Mouse (Mus musculus): ENCODE results near the gene Prr12.
A peak's percentile ranks its signal among the peaks of the same experiment; 100 is the strongest.

Gene Prr12

DNA sequence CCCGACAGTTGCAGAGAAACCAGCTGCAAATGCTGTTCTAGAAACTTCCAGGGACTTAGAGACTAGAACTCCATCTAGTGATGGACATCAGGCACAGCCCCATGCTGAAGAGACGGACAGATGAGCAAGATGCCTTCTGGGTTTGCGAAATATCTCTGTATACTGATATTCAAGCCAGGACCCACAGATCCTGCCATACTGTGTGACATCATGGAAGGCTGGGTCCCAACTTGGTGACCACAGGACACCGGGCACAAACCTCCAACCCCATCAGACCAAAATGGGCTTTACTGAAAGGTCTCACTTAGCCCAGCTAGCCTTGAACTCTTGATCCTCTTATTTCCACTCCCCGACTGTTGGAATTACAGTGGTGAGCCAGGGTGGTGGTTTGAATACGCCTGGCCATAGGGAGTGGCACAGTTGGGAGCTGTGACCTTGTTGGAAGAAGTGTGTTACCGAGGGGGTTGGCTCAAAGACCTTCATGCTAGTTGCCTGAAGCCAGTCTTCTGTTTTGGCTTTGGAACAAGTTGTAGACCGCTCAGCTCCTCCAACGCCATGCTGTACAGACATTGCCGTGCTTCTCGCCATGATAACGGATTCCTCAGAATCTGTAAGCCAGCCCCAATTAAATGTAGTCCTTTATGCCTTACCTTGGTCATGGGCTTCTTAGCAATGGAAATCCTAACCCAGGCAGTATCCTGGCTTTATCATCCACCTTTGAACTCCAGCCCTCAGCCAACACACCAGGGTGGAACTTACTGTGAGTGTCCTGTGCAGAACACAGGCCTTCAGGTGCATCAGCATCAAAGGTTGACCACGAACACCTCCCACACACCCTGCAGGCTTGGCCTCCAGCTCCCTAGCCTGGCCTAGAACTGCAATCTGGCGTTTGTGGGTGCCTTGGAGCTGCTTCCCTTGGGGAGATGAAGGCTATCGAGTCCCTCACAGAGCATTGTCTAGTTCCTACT is 28.1 kb downstream of the Prr12 start:
- no peak for DNase-seq (ENCODE audit: low read depth)

DNA sequence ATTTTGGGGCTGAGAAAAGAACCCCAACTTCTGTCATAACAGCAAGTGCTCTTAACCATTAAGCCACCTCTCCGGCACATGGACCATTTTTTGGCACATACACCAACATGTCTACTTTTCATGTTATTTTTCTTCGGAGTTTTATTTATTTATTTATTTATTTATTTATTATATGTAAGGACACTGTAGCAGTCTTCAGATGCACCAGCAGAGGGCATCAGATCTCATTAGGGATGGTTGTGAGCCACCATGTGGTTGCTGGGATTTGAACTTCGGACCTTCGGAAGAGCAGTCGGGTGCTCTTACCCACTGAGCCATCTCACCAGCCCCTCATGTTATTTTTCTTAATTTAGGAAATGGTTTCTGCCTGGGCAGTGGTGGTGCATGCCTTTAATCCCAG is 29.0 kb downstream of the Prr12 start:
- peak; percentile 32 for DNase-seq (ENCODE audit: low read depth)

DNA sequence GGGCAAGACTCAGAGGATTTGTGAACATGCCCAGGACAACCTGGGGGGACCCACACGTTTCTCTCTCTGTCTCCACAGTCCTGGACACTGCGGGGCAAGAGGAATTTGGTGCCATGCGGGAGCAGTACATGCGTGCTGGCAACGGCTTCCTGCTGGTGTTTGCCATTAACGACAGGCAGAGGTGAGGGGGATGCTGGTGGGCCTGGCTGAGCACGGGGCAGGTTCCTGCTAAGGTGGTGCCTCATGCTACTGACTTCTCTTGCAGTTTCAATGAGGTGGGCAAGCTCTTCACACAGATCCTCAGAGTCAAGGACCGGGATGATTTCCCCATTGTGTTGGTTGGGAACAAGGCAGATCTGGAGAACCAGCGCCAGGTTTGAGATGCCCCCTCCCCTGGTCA is 32.5 kb downstream of the Prr12 start:
- no peak for DNase-seq (ENCODE audit: low read depth)

DNA sequence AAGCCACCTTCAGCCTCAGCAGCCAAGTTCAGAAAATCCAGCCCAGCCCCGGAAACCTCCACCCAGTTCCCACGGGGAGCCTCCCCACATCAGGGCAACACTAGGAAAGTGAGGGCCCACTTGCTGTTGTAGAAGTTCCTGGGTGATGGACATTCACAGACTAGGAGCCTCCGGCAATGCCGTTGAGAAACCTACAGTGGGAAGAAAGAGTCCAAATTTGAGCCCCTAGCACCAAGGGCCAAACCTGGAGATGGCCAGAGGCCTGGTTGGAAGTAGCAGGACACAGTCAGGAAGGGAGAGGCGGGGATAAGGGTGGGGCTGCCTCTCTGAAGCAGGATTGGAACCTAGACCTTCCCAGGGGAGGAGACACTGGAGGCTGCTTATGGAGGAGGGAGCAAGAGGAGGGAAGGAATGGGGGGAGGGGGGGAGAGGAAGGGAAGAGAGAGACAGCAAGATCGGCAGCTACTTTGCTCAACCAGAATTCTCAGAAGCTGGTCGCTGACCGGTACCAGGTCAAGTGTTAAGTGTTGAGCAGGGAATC is 33.6 kb downstream of the Prr12 start:
- DNase-seq (ENCODE audit: low read depth), result no peak

DNA sequence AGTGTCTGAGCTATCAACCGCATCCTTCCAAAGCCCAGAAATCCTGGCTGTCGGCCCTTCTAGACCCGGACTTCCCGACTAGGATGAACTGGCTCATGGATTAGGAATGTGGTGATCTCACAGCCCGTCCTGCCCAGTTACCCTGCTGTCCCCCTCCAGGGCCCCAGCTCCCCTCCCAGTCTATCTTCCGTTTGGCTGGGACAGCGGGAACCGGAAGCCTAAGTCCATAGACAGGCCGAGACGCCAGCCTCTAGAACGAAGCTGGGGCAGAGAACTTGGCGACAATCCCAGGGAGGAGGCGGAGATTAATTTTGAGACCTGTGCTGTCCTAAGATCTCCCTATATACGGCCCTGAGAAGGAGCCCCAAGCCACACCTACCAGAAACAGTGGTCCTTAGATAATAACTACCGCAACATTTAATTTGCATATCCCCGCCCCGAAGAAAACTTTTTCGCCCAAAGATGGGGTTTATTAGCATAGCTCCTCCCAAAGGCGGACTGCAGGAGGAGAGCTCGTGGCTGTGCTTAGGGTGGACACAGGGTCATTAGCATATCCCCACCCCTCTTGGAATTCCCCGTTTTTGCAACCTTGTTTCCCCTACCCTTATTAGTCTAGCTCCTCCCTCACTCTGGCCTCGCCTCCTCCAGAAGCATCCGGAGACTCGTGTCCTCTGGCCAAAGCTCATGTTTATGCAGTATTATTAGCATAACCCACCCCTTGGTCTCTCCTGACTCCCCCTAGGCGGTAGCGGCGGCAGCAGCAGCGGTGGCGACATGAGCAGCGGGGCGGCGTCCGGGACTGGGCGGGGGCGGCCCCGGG is 35.2 kb downstream of the Prr12 start, which contains the start of gene Rras:
Rras (plus strand) TSS at position 720 of the 820 bp plus-strand sequence.
- peak; percentile 97 for DNase-seq (ENCODE audit: low read depth)

DNA sequence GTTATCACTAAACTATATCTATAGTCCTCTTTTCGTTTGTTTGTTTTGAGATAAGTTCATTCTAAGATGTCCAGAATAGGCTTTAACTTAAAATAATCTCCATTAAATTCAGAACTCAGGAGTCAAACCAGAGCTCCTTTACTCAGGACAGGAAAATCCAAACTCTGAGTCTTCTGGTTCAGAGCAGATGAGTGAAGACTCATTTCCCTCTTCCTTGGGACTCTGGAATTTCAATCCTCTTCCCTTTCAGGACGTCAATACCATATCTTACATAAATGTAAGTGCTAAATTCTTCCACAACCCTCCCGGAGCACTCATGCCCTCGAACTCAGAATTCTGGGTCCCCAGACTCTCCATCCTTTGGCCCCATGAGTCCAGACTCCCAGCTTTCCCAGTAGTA is 35.9 kb downstream of the Prr12 start:
- peak; percentile 55 for DNase-seq (ENCODE audit: low read depth)

DNA sequence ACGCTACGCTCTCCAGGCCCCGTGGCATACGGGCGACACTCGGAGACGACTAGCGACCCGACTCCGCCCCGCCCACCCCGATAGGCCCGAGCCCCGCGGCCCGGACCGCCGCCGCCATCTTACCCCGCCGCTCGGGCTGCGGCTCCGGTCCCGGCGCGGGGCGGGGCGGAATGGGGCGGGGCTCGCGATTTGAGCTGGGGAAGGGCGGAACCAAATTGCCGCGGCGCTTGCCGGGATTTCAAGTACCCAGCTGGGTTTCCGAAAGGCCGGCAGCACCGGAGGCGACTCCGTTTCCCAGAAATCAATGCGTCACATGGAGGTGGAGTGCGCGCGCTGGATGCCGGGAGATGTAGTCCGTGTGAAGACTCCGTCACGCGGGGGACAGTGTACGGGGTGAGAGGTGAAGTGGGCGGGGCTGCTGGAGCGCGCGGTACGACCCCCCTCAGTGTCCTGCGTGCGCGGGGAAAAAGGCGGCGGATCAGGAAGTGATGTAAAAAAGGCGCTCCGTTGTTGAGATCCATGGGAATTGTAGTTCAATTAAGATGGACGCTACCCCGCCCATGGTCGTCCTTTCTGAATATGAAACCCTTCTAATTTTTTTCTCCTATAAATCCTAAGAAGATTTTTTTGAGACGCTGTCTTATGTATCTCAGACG is 36.6 kb downstream of the Prr12 start, which contains the start of gene Scaf1:
Scaf1 (minus strand) TSS at position 407 of the 656 bp plus-strand sequence.
- peak; percentile 99 for DNase-seq (ENCODE audit: low read depth)

DNA sequence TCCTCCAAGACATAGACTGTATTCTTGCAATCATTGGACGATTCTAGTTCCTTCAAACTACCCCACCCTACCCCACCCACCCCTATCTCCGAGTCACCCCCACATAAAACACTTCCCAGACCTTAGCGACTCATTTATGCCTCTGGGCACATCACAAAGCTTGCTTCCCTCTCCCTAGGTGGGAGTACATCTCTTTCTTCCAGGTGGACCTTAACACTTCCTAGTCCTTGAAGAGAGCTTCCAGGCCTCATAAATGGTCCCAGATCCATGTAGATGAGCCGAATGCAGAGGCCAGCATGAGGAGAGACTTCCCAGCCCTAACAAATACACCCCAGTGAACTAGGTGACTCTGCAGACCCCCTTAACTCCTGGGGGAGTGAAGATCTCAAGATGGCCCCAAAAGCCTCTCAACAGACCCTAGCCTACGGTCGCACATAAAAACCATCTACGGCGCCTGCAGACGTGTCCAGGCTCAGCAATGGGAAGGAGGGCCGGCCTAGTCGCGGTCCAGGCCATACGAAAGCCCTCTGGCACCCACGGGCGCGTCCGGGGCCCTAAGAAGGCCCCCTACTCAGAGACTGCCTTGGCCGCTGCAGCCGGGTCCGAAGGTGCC is 37.2 kb downstream of the Prr12 start:
- no peak for DNase-seq (ENCODE audit: low read depth)

DNA sequence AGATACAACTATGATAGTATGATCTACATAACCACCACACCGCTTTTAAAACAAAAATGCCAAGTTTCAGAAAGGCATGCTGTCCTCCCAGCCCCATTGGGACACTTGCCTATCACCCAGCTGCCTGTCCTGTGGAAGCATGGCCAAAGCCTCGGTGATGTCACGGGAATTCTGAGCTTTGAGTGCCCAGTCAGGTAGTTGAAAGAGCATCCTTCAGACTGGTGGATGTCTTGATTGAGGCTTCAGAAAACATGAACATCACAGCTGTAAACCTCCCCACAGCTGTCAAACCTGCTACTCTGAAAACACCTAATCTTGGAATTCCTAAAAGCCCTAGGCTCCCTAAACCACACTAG is 38.6 kb downstream of the Prr12 start:
- DNase-seq (ENCODE audit: low read depth), result no peak

DNA sequence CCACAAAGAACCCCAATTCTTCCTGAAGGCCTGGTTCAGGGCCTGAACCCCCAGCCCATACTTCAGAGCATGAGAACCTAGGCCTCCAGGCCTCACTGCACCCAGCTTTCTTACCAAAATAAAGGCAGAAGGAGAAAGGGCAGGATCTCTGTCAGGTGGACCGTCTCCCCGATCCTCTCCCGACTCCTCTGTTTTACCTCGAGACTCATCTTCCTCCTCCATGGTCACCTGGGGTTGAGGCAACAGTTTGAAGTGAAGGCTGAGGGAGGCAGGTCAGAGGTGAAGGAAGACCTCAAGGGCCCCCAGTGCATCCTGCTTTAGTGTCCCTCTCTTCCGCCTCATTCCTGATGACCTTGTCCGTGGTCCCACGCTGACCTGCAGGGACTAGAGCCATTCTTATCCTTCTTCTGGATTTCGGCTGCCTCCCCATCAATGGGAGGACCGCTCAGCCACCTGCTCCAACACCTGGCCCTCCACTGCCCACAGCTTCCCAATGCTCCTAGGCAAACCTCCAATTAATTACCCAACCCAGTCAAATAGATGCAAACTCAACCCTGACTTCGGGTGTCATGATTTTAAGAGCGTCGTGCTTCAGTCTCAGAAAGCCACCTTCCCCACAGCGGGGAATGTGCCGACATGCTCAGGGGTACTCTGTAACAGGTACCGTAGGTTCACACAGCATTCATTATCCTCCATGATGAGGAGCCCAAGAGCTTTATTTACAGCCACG is 39.1 kb downstream of the Prr12 start:
- DNase-seq (ENCODE audit: low read depth), result no peak

DNA sequence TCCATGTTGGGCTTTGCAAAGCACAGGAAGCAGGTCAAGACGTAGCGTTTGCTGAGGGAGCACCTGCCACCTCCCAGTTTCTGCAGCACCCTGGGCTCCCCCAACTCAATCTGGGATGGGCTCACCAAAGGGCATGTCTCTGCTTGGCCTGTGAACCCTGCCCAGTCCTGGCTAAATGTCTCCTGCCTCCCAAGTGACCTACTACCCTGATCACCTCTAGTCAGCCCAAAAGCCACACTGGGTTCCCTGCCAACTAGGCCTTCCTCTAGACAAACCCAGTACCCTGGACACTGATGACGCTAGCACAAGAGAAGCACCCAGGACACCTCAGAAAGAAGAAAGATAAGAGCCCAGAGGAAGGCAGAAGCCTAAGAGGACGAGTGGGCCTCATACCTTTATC is 39.9 kb downstream of the Prr12 start:
- DNase-seq (ENCODE audit: low read depth), result no peak

DNA sequence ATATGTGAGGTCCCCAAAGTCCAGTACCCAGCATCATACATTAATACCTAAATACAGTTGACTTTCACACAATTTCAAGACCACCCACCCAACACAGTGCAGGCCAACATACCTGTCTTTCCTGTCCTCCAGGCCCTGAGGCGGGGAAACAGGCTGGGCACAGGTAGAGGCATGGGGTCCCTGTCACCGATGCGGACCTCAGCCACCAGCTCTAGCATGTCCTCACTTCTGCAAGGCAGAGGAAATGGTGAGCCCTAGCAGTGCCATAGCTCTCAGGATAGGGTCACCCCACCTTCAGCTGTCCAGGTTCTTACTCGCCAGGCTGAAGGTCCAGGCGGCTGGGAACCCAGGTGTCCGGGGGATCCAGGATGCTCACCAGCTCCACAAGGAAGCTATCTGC is 40.7 kb downstream of the Prr12 start:
- DNase-seq (ENCODE audit: low read depth), result no peak

DNA sequence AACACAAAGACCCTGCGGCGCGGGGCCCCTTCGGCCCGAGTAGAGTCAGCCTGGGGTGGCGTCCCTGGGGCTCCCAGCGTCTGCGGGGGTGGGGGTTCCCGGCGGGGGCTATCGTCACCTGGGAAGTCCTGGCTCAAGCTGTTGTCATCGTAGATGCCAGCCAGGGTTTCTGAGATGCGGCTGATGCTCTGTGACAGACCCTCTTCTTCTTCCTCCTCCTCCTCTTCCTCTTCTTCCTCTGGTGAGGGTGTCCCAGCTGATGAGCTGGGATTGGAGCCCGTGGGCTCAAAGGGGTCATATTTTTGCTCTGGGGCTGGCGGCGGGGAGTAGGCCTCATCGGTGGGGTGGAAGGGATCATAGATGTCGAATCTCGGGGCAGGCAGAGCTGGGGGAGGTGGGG is 44.3 kb downstream of the Prr12 start:
- no peak for DNase-seq (ENCODE audit: low read depth)

DNA sequence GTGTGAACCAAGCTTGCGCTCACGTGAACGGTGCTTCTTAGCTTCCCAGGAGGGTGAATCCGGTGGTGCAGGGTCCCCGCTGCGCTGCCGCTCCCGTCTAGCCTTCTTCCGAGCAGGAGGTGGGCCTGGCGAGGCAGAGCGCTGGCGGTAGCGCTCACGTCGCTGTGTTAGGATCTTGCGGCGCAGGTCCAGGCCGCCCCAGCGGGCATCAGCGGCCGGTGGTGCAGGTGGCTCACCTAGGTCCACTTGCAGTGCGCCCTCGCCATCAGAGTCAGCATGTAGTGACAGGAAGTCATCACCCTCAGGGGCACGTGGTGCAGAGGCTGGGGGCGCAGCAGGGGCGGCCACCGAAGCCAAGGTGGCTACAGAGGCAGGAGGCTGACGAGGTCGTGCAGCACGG is 44.8 kb downstream of the Prr12 start:
- DNase-seq (ENCODE audit: low read depth), result no peak

DNA sequence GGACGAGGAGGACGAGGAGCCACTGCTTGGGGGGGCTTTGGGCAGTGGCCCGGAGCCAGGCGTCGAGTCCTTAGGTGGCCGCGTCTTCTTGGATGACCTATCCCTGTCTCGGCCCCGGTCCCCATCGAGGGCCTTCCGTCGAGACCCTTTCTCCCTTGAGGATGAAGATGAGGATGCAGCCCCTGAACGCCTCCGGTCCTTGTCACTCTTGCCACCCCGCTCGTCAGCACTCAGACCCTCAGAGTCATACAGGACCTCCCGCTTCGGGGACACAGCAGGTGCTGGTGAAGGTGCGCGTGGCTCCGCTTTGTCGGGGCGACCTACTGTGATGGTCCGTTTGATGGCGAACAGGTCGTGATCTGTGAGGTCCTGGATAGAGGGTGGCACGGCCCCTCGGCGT is 45.5 kb downstream of the Prr12 start:
- DNase-seq (ENCODE audit: low read depth), result no peak

DNA sequence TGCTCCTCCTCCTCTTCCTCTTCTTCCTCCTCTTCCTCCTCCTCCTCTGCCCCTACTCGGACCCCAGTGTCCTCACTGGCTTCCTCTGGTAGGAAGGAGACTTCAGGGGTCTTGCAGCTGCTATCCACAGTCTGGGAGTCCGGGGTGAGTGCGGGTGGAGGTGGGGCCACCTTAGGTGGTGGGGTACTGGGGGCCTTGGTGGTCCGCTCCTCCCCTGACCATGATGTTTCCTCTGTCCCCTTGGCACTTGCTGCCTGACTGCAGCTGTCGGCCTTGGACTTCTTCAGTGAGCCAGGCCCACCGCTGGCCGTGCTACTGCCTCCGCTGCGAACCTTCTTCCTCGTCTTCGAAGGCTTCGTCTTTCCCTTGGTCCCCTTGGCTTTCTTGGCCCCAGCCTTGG is 46.2 kb downstream of the Prr12 start:
- no peak for DNase-seq (ENCODE audit: low read depth)

DNA sequence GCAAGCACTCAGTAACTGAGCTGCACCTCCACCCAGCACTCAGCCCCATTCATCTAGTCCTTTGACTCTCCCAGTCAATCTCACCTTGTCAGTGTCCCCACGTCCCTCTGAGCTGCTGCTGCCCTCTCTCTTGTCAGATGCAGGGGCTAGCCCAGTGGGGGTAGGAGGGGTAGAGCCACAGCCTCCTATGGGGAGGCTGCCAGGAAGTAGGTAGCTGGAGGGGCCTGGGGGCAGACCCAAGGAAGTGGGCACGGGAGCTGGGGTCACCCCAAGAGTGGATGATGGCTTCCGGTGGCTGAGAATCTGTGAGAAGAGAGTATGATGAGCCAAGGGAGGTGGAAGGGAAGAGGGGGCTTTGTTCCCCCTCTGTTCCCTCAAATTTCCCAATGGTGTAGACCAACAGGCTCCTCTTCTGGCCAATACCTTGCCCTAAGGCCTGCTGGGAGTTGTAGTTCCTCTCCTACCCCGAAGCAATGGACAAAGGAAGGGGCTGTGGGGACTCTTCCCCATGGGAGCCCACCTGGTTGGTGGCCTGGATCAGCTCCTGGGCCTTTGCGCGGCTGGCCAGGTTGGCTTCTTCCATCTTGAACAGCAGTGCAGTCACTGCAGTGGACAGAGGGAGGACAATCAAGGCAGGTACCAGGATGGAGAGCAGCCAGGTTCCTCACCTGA is 47.2 kb downstream of the Prr12 start:
- DNase-seq (ENCODE audit: low read depth), result no peak

DNA sequence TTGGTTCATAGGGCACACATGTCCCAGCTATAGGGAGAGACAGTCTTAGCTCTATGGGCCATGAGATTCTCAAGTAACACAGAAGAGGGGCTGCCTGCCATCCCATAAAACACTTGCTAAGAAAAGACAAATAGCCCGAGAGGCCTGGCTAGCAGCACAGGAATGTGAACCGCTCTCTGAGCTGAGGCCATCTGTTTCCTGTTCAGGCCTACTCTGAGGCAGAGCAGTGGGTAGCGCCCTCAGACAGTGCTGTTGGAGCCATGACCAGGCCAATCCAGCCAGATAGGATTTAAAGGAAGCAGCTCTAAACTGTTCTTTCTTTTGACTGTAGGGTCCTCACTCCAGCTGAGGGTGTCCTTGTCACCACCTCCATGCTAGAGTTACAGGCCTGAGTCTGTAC is 48.1 kb downstream of the Prr12 start:
- no peak for DNase-seq (ENCODE audit: low read depth)

DNA sequence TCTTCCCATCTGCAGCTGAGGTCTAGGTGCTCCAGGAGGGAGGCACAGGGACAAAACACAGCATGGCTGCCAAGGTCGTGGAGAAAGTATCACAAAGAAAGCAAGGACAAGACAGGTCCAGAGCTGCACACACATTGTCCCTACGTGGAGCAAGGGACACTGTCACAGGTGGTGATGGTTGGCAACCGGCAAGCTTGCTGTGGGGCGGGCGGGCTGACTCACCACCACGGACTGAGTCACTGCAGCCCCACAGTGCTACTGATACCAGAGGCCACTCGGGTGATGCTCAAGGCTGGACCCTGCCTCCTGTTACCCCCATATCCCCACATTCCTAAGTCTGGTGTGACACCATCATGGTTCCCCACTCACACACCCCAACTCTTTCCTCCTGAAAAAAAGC is 50.2 kb downstream of the Prr12 start:
- no peak for DNase-seq (ENCODE audit: low read depth)

DNA sequence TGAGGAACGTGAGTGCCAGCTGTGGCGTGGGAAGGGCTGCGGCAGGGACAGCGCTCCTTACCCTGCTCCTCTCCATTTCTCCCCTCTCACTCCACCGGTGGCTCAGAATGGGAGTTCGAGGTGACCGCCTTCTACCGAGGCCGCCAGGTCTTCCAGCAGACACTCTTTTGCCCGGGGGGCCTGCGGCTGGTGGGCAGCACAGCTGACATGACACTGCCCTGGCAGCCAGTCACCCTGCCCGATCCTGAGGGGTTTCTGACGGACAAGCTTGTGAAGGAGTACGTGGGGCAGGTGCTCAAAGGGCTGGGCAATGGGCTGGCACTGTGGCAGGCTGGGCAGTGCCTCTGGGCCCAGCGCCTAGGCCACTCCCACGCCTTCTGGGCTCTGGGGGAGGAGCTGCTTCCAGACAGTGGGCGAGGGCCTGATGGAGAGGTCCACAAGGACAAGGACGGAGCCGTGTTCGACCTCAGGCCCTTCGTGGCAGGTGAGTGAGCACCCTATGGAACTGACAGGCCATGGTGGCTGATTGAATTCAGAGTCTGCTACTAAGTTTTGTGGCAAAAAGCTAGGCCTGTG is 52.1 kb downstream of the Prr12 start:
- no peak for DNase-seq (ENCODE audit: low read depth)

Measured in naive thymus-derived CD4-positive, alpha-beta T cell, adult 2 months (primary cell).